Mouse (Mus musculus): ENCODE data around the gene Hspb1.

DNA sequence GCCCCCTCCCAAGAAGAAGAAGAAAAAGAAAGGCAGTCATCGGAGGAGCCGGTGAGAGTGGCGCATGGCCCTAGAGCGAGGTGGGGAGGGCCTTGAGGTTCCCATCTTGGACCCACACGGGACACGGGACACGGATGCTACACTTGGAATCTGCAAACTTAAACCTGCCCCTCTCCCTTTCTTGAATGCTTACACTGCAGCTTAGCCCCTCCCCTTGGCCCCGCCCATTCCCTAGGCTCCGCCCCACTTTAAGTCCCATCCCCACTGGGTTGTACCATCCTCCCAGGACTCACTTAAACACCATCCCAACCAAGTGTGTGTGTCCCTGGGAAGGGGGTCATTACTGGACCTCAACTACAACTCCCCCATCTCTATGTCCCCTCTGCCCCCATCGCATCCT lies 35.3 kb upstream of the Hspb1 start:
- TF ChIP-seq CTCF (IDR thresholded peaks at IDR 0.05; ENCODE audit: low read depth, low read length) (no peak), POLR2A (IDR thresholded peaks at IDR 0.05; ENCODE audit: insufficient read depth, low read length) (no peak), EP300 (IDR thresholded peaks at IDR 0.05; ENCODE audit: insufficient read depth, low read depth, low read length) (no peak)

Measured in ES-Bruce4 (cell line).